Mouse (Mus musculus) brain, adult 2 months (tissue): ENCODE data around the gene Dusp1.
A peak's percentile ranks its signal among the peaks of the same experiment; 100 is the strongest.

Experiments used
- DNase-seq: peaks from one replicate; pipeline ENCODE4 v3.0.0; 2011; ENCODE audit warnings: low read depth, low spot score

Gene Dusp1

DNA sequence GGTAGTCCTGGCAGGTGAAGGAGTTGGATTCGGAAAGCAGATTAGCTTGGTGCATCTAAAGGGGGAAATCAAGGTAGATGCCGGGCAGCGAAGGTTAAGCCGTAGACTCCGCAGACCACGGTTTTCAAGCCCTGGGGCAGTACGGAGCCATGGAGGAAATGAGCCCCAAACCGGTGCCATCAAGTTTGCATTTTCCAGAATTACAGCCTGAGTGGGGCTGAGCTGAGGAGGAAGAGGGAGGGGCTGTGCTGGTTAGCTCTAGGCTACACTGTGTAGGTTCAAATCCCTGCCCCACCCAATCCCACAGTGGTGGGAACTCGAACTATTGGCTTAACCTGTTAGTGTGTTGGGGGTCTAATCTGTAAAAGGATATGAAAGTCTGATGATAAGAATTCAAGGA lies 97.4 kb downstream of the Dusp1 start:
- DNase-seq = no peak

DNA sequence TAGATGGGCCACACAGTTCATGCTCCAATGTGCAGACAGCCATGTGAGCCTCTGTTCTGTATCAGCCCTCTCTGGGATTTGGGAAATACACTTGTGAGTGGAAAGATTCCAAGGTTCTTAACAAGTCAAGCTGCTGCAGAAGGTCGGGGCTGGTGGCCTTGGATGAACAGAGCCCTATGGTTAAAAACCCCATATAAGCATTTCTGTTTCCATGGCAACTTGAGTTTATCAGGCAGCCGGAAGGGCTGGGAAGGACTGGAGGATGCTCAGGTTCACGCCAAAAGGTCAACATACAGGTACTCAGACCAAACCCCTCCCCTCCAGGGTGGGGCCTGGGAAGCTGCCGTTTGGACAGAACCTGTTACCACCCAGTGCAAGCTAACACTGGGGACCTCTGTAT lies 97.9 kb downstream of the Dusp1 start:
- DNase-seq = no peak

DNA sequence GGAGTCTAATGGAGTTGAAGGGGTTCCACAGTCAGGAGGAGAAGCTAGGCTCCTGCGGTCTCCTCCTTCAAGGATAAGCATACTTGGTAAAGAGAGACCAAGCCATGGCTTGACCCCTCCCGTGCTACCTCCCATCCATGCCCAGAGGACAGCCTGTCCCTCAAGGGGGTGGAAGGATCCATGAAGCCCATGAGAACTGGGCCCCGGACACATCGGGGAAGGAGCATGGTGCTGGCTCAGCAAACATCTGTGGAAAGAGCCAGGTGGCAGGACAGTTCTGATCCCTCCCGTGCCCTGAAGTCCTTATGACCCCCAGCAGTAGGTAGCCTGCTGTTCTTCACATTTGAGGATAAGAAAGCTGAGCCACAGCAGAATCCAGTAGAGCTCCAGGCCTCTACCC lies 98.5 kb downstream of the Dusp1 start:
- no peak for DNase-seq

DNA sequence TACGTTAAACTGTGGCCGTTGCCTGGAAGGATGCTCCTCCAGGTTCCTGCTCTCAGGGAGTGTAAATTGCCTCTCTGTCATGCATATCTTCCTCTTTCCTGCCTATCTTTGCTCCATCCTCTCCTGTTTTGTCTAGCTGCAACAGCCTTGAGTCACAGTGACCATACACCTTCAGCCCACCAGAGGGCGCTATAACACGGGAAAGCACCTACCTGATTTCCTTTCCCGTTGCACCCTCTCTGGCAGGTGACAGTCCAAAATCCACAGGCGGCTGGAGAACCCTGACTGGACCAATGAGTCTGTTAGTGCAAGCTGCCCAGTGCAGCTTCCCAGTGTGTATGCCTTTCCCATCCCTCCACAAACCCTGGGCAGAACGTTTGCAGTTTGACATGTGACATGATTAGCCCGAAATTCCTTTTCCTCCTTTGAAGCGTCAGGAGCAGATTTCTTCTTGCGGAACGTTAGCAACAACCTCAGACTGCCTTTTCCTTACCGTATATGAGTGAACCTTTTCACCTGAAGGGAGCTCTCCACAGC lies 99.2 kb downstream of the Dusp1 start:
- DNase-seq = peak; percentile 90

DNA sequence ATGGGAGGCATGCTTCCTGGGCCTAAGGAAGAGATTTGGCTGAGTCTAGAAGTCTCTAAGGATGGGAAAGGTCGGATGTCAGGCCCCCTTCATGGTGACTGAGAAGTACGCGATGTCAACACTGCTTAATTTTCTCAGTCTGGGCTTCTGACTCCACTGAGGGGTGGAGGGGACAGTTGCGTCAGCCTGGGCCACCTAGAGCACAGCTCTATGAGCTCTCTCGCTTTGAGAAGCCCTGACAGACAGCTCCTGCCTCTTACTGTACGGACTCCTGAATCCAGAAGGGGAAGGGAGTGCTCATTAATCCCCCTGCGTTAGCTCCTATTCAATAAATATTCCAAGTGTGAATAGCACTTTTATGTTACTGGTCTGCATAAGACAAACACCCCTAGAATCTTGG lies 103.9 kb downstream of the Dusp1 start:
- no peak for DNase-seq

DNA sequence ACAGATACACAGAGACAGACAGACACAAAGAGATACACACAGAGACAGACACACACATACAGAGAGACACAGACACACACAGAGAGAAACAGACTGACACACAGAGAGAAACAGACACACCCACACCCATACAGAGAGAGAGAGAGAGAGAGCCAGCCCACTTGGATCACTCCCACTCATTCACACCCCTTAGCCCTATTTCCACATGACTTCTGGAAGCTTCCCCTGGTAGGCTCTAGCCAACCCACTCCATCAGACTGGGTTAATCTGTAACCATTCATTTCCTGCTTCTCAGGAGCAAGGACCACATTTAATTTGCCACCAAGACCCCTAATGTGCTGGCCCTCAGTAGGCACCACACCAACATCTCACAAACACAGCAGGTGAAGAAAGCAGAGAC lies 104.4 kb downstream of the Dusp1 start:
- peak; percentile 34 for DNase-seq
